Mouse (Mus musculus): ENCODE data around the gene Vmn1r16. TPM values are rescaled to one million over a fixed set of nuclear protein-coding genes. Genes with fewer than 3 reads are reported as not detected.

Gene Vmn1r16
- polyA plus RNA-seq (2021; fragmentation: Nextera tagmentation) = not detected in 2 replicates
- long read RNA-seq, experiment 1 = 0 reads
- long read RNA-seq, experiment 2 = 0 reads

GRCm38 (mm10) chr6:57329394-57329793, at the start of gene Vmn1r16:
Vmn1r16 (minus strand) TSS chr6:57329494.

GRCm38 (mm10) chr6:57363627-57364026, 34.3 kb upstream of the Vmn1r16 start, which contains the start of gene Vmn1r17:
Vmn1r17 (minus strand) TSS chr6:57363727.

Other genes starting within 250 kb of the Vmn1r16 start
- gene Vmn1r10, start 220.0 kb downstream of the Vmn1r16 start, polyA plus RNA-seq (2021; fragmentation: Nextera tagmentation) = not detected in 2 replicates
- not detected in 2 replicates for gene Vmn1r11, start 196.0 kb downstream of the Vmn1r16 start, polyA plus RNA-seq (2021; fragmentation: Nextera tagmentation)
- not detected in 2 replicates for gene Vmn1r12, start 172.6 kb downstream of the Vmn1r16 start, polyA plus RNA-seq (2021; fragmentation: Nextera tagmentation)
- not detected in 2 replicates for gene Vmn1r13, start 126.2 kb downstream of the Vmn1r16 start, polyA plus RNA-seq (2021; fragmentation: Nextera tagmentation)
- gene Vmn1r14, start 97.8 kb downstream of the Vmn1r16 start, polyA plus RNA-seq (2021; fragmentation: Nextera tagmentation) = not detected in 2 replicates
- gene Vmn1r15, start 71.5 kb downstream of the Vmn1r16 start, polyA plus RNA-seq (2021; fragmentation: Nextera tagmentation) = not detected in 2 replicates
- gene Vmn1r17, start 34.2 kb upstream of the Vmn1r16 start, polyA plus RNA-seq (2021; fragmentation: Nextera tagmentation) = not detected in 2 replicates
- gene Vmn1r18, start 66.3 kb upstream of the Vmn1r16 start, polyA plus RNA-seq (2021; fragmentation: Nextera tagmentation) = not detected in 2 replicates
- gene Vmn1r19, start 74.3 kb upstream of the Vmn1r16 start, polyA plus RNA-seq (2021; fragmentation: Nextera tagmentation) = not detected in 2 replicates
- gene Vmn1r20, start 99.4 kb upstream of the Vmn1r16 start, polyA plus RNA-seq (2021; fragmentation: Nextera tagmentation) = not detected in 2 replicates
- gene Ppm1k, start 206.0 kb upstream of the Vmn1r16 start, polyA plus RNA-seq (2021; fragmentation: Nextera tagmentation) = 27.0 and 32.1 TPM in 2 replicates